Mouse (Mus musculus): ENCODE measurements around the gene Pold3. TPM values are rescaled to one million over a fixed set of nuclear protein-coding genes. Genes with fewer than 3 reads are reported as not detected.
"Not testable (repeated sequence)": the region's sequence is repeated elsewhere in the genome, so short reads cannot be mapped to it uniquely, and the experiment has no call there.

Gene Pold3
- polyA plus RNA-seq, 1 experiment from 2014 or later, result 98.4 TPM

- Histone ChIP-seq H3K27me3 (no peaks in the 10 kb centered on the region), H3K4me3 (replicated peaks) (no peak overlapping the region), H3K36me3 (replicated peaks) (peaks cover 90% of the 10 kb centered on the region), H3K9ac (no peak overlapping the region), H3K4me1 (no peaks in the 10 kb centered on the region), H3K4me2 (no peak overlapping the region), H3K9me3 (no peaks in the 10 kb centered on the region), H3K27ac (no peak overlapping the region)
- no peak for ATAC-seq (ENCODE audit: low FRiP score)
- 90% methylated on average over 5 of the region's 5 CpGs for WGBS
These were observed 21.3 kb downstream of the Pold3 start for GRCm38 (mm10) chr7:100100031-100100595.

DNA sequence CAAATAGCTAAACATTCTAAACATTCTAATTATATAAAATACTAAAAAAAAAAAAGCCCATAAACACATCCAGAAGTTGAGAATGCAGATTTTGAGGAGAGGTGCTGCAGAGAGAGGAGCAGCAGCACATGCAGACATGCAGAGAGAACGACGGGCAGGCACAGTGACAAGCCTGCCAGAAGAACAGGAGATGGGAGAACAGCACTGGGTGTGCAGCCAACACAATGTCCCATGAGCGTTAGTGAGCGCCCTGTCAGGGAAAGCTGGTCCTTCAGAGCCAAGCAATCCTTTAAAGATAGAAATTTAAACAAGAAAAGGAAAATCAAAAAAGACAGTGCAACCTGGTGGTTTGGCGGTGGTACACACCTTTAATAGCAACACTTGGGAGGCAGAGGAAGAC is 34.5 kb downstream of the Pold3 start:
- H3K27me3 ChIP-seq, result no peaks in the 10 kb centered on the region
- ATAC-seq (ENCODE audit: low FRiP score), result no peak
- no peak overlapping the region for H3K4me2 ChIP-seq
- peaks cover 3% of the 10 kb centered on the region; the same call in 1 of the 2 replicates for H3K4me1 ChIP-seq
- 90% methylated on average over 5 of the region's 5 CpGs for WGBS
- H3K36me3 ChIP-seq (replicated peaks), result peaks cover 92% of the 10 kb centered on the region
- H3K9ac ChIP-seq, result no peak overlapping the region
- no peak overlapping the region for H3K27ac ChIP-seq
- H3K9me3 ChIP-seq, result peaks cover 4% of the 10 kb centered on the region; the same call in 1 of the 2 replicates
- H3K4me3 ChIP-seq (replicated peaks), result no peak overlapping the region

DNA sequence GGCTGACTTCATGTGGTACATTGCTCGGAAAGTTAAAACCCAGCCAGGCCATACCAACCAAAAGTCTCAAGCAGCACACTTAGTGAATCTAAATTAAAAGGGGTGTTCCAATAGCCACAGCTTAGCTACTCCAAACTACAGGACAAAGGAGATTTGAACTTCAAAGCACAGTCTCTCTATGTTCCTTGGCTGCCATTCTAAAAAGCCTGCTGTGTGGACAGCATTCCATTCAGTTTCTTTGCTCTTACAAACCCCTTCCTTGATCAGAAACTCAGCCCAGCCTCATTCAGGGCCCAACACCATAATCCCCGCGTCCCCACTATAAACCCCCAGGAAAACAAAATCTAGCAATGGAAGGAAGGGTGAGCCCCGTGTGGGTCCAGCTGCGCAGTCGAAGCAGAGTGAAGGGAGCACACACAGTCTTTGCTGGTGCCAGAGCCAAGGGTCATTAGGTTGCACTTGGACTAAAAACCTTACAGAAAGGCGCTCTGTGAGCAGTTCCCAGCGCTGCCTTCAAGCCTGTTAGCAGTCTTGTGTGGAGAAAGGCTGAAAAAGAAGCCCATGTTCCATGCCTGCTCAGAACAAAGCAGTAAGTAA is 35.1 kb downstream of the Pold3 start:
- 50% methylated on average over 8 of the region's 8 CpGs for WGBS

DNA sequence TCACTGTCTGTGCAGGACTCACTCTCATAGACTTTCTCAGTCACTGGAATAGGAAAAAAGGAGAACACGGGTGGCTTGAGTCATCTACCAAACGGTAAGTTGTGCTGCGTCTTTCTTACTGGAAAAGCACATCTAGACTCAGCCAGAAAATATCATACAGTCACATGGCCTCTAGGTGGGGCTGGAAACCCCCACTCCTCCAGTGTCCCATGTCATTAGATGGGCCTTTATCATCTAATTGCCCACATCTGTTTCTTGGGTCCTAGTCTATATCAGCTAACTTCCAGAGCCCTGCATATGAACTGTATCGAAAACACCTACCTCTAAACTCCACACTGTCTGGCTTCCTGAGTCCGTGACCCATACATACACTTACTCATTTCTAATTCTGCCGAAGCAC is 37.6 kb downstream of the Pold3 start:
- peaks cover 3% of the 10 kb centered on the region; the same call in 1 of the 2 replicates for H3K4me1 ChIP-seq
- no peak overlapping the region for H3K4me3 ChIP-seq (replicated peaks)
- ATAC-seq (ENCODE audit: low FRiP score), result no peak
- no peak overlapping the region for H3K4me2 ChIP-seq
- no peak overlapping the region for H3K27ac ChIP-seq
- no peaks in the 10 kb centered on the region for H3K27me3 ChIP-seq
- peaks cover 77% of the 10 kb centered on the region for H3K36me3 ChIP-seq (replicated peaks)
- no peaks in the 10 kb centered on the region for H3K9me3 ChIP-seq
- no peak overlapping the region for H3K9ac ChIP-seq
- 85% methylated on average over 6 of the region's 6 CpGs for WGBS

More for the DNA sequence above, 35.1 kb downstream of the Pold3 start:
- peaks cover 3% of the 10 kb centered on the region; the same call in 1 of the 2 replicates for H3K4me1 ChIP-seq
- H3K27me3 ChIP-seq, result no peaks in the 10 kb centered on the region
- ATAC-seq (ENCODE audit: low FRiP score), result no peak
- H3K36me3 ChIP-seq (replicated peaks), result peaks cover 90% of the 10 kb centered on the region
- no peak overlapping the region for H3K4me2 ChIP-seq
- H3K27ac ChIP-seq, result peak overlapping the region; percentile 50; the same call in 1 of the 2 replicates
- H3K9ac ChIP-seq, result no peak overlapping the region
- H3K4me3 ChIP-seq (replicated peaks), result no peak overlapping the region
- peaks cover 4% of the 10 kb centered on the region; the same call in 1 of the 2 replicates for H3K9me3 ChIP-seq

DNA sequence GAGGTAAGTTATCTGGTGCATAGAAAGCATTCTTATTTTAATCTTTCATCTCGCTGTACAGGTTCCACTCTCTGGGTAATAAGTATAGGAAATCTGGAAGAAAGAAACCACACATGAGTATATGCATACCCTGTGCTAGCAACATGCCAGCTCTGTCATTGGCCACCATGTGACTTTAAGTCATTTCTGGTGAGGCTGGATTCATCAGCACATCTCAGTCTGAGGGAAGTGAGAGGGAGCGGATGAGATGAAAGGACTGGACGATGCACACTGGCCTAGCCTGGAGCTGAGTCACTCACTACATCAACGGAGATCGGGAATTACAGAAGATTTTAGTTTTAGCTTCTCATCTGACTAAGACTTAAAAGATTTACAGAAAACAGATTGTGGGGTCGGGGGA is 38.5 kb downstream of the Pold3 start:
- 96% methylated on average over 6 of the region's 6 CpGs for WGBS
- no peak for ATAC-seq (ENCODE audit: low FRiP score)
- H3K9me3 ChIP-seq, result no peaks in the 10 kb centered on the region
- H3K27me3 ChIP-seq, result no peaks in the 10 kb centered on the region
- peaks cover 72% of the 10 kb centered on the region for H3K36me3 ChIP-seq (replicated peaks)
- H3K9ac ChIP-seq, result no peak overlapping the region
- H3K4me2 ChIP-seq, result no peak overlapping the region
- no peak overlapping the region for H3K4me3 ChIP-seq (replicated peaks)
- H3K27ac ChIP-seq, result no peak overlapping the region
- peaks cover 3% of the 10 kb centered on the region; the same call in 1 of the 2 replicates for H3K4me1 ChIP-seq

DNA sequence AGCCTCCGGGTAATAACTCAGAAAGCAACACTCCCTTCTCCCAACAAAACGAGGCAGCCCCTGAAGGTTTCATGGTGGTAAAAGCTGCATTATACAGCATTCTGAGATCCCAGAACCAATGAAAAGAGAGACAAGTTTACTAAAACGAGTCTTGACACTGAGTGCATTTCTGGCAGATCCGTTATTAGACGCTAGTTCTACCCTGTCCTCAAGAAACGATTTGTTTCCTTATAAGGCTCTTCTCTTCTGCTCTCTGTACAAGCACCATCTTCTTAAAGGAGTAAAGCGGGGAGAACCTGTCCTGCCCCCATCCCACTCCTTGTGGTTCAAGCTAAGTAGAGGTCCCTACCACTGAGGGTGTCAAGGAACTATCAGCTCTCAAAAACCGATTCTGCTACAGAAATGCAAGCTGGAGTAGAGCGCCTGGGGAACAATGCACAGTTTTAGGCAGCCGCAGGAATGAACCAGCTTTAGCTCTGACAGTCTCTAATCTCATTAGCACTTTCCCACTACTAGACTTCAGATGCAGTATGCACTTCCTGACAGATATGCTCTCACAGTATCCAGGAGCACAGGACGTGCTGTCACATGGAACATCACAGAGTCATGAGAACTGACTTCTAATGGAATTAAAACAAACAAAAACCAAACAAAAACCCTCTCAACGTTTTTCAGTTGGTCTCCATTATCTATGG is 41.1 kb downstream of the Pold3 start:
- Histone ChIP-seq H3K4me2 (no peak overlapping the region), H3K4me3 (replicated peaks) (no peak overlapping the region), H3K27ac (no peak overlapping the region), H3K9me3 (no peaks in the 10 kb centered on the region), H3K27me3 (no peaks in the 10 kb centered on the region), H3K4me1 (no peaks in the 10 kb centered on the region), H3K9ac (no peak overlapping the region), H3K36me3 (replicated peaks) (peaks cover 52% of the 10 kb centered on the region)
- no peak for ATAC-seq (ENCODE audit: low FRiP score)
- 69% methylated on average over 12 of the region's 12 CpGs for WGBS

- H3K27ac ChIP-seq, result no peak overlapping the region
- no peak overlapping the region for H3K4me2 ChIP-seq
- H3K36me3 ChIP-seq (replicated peaks), result peaks cover 21% of the 10 kb centered on the region
These were observed 44.3 kb downstream of the Pold3 start for GRCm38 (mm10) chr7:100077071-100077470.

GRCm38 (mm10) chr7:100076296-100076695 is 45.1 kb downstream of the Pold3 start:
- no peak overlapping the region for H3K4me2 ChIP-seq
- H3K36me3 ChIP-seq (replicated peaks), result peaks cover 18% of the 10 kb centered on the region
- H3K4me1 ChIP-seq, result no peaks in the 10 kb centered on the region
- no peaks in the 10 kb centered on the region for H3K27me3 ChIP-seq
- no peak overlapping the region for H3K4me3 ChIP-seq (replicated peaks)
- 91% methylated on average over 5 of the region's 5 CpGs for WGBS
- H3K9me3 ChIP-seq, result no peaks in the 10 kb centered on the region
- no peak overlapping the region for H3K27ac ChIP-seq
- no peak overlapping the region for H3K9ac ChIP-seq
- no peak for ATAC-seq (ENCODE audit: low FRiP score)

More at GRCm38 (mm10) chr7:100077071-100077470, 44.3 kb downstream of the Pold3 start:
- no peaks in the 10 kb centered on the region for H3K4me1 ChIP-seq
- no peak overlapping the region for H3K9ac ChIP-seq
- no peak overlapping the region for H3K4me3 ChIP-seq (replicated peaks)
- H3K27me3 ChIP-seq, result no peaks in the 10 kb centered on the region
- WGBS, result 91% methylated on average over 4 of the region's 4 CpGs
- no peak for ATAC-seq (ENCODE audit: low FRiP score)
- H3K9me3 ChIP-seq, result no peaks in the 10 kb centered on the region

DNA sequence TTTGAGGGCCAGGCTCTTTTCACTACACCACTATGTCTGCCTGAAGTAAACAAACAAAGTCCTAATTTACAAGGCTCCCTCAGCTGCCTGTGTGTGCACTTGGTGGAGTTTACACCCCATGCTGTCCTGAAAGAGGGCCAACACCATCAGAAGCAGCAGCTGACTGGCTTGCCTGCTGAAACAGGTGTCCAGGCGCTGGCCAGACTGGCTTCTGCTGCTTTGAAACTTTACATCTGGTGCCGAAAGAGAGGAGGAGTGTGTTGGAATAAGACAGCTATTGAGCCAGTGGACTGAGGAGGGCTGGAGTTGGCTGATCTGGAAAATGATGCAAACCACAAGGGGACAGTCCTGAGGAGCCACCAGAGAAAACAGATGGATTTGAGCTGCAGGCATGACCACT is 47.4 kb downstream of the Pold3 start:
- 95% methylated on average over 2 of the region's 2 CpGs for WGBS
- Histone ChIP-seq H3K27me3 (no peaks in the 10 kb centered on the region), H3K27ac (no peak overlapping the region), H3K9me3 (no peaks in the 10 kb centered on the region), H3K36me3 (replicated peaks) (peaks cover 8% of the 10 kb centered on the region), H3K9ac (no peak overlapping the region), H3K4me2 (no peak overlapping the region), H3K4me3 (replicated peaks) (no peak overlapping the region), H3K4me1 (no peaks in the 10 kb centered on the region)
- ATAC-seq (ENCODE audit: low FRiP score), result no peak

DNA sequence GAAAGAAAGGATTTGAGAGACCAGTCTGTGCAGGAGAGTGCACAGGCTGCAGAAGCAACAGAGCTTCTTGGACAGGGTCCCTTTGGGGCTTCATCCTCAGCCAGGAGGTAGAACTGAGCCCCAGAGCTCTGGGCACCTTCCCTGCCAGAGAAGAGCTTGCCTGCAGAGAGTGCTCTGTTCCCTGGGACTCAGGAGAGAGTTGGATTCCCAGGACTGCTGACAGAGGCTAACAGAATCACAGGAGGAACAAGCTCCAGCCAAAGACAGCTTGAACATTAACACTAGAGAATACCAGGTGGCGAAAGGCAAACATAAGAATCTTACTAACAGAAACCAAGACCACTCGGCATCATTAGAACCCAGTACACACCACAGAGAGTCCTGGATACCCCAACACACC is 68.4 kb downstream of the Pold3 start:
- ATAC-seq (ENCODE audit: low FRiP score); H3K4me2 ChIP-seq; H3K27me3 ChIP-seq; H3K9me3 ChIP-seq; H3K9ac ChIP-seq; H3K4me3 ChIP-seq (replicated peaks); H3K27ac ChIP-seq; H3K36me3 ChIP-seq (replicated peaks); H3K4me1 ChIP-seq: not testable (repeated sequence)
- WGBS, result 93% methylated on average over 2 of the region's 2 CpGs

- no peaks in the 10 kb centered on the region for H3K9me3 ChIP-seq
- H3K27me3 ChIP-seq, result no peaks in the 10 kb centered on the region
- H3K4me2 ChIP-seq, result no peak overlapping the region
- peaks cover 9% of the 10 kb centered on the region; the same call in 1 of the 2 replicates for H3K4me1 ChIP-seq
- H3K36me3 ChIP-seq (replicated peaks), result no peaks in the 10 kb centered on the region
- WGBS, result 60% methylated on average over 4 of the region's 4 CpGs
- no peak overlapping the region for H3K9ac ChIP-seq
- H3K4me3 ChIP-seq (replicated peaks), result no peak overlapping the region
- no peak overlapping the region for H3K27ac ChIP-seq
- ATAC-seq (ENCODE audit: low FRiP score), result no peak
These were observed 69.5 kb downstream of the Pold3 start for GRCm38 (mm10) chr7:100051904-100052303.

GRCm38 (mm10) chr7:100046486-100046885 is 74.9 kb downstream of the Pold3 start:
- H3K4me1 ChIP-seq, result peaks cover 14% of the 10 kb centered on the region
- H3K27me3 ChIP-seq, result 0 out of 2 replicates have a peak, but pooled peaks cover 3% of the 10 kb centered on the region
- no peak overlapping the region for H3K9ac ChIP-seq
- 80% methylated on average over 2 of the region's 2 CpGs for WGBS
- no peak overlapping the region for H3K4me2 ChIP-seq
- H3K4me3 ChIP-seq (replicated peaks), result no peak overlapping the region
- H3K9me3 ChIP-seq, result no peaks in the 10 kb centered on the region
- no peak for ATAC-seq (ENCODE audit: low FRiP score)
- no peaks in the 10 kb centered on the region for H3K36me3 ChIP-seq (replicated peaks)
- H3K27ac ChIP-seq, result no peak overlapping the region
